Mouse (Mus musculus): ENCODE results near the gene Polr2l. TPM values are rescaled to one million over a fixed set of nuclear protein-coding genes. Genes with fewer than 3 reads are reported as not detected.

Polr2l gene
- polyA plus RNA-seq, 1 experiment = 48.7 TPM

GRCm38 (mm10) chr7:141484186-141485120 lies 9.5 kb upstream of the Polr2l start:
- TF ChIP-seq CTCF (IDR thresholded peaks at IDR 0.05; ENCODE audit: borderline replicate concordance, extremely low read depth, insufficient read depth, insufficient read length) (no peak), POLR2A (IDR thresholded peaks at IDR 0.05; ENCODE audit: borderline replicate concordance, extremely low read depth, insufficient read depth, insufficient read length, poor library complexity, severe bottlenecking) (no peak)
- no peak for DNase-seq (ENCODE audit: low read depth)

- no peak for TF ChIP-seq POLR2A (IDR thresholded peaks at IDR 0.05; ENCODE audit: borderline replicate concordance, extremely low read depth, insufficient read depth, insufficient read length, poor library complexity, severe bottlenecking)
- no peak for TF ChIP-seq CTCF (IDR thresholded peaks at IDR 0.05; ENCODE audit: borderline replicate concordance, extremely low read depth, insufficient read depth, insufficient read length)
- DNase-seq (ENCODE audit: low read depth) = no peak
Observed at GRCm38 (mm10) chr7:141483114-141483653, 8.3 kb upstream of the Polr2l start.

GRCm38 (mm10) chr7:141482531-141483024 lies 7.6 kb upstream of the Polr2l start:
- no peak for DNase-seq (ENCODE audit: low read depth)
- TF ChIP-seq CTCF (IDR thresholded peaks at IDR 0.05; ENCODE audit: borderline replicate concordance, extremely low read depth, insufficient read depth, insufficient read length) (no peak), POLR2A (IDR thresholded peaks at IDR 0.05; ENCODE audit: borderline replicate concordance, extremely low read depth, insufficient read depth, insufficient read length, poor library complexity, severe bottlenecking) (no peak)

- DNase-seq (ENCODE audit: low read depth) = peak; percentile 71
- no peak for TF ChIP-seq POLR2A (IDR thresholded peaks at IDR 0.05; ENCODE audit: borderline replicate concordance, extremely low read depth, insufficient read depth, insufficient read length, poor library complexity, severe bottlenecking)
- peak; percentile 41 for TF ChIP-seq CTCF (IDR thresholded peaks at IDR 0.05; ENCODE audit: borderline replicate concordance, extremely low read depth, insufficient read depth, insufficient read length)
Observed at GRCm38 (mm10) chr7:141481498-141482401, 6.8 kb upstream of the Polr2l start.

- peak; percentile 85 for DNase-seq (ENCODE audit: low read depth)
Observed at GRCm38 (mm10) chr7:141480842-141481497, 6.0 kb upstream of the Polr2l start.

GRCm38 (mm10) chr7:141478270-141478748 lies 3.4 kb upstream of the Polr2l start:
- no peak for DNase-seq (ENCODE audit: low read depth)

More at GRCm38 (mm10) chr7:141480842-141481497, 6.0 kb upstream of the Polr2l start:
- TF ChIP-seq CTCF (IDR thresholded peaks at IDR 0.05; ENCODE audit: borderline replicate concordance, extremely low read depth, insufficient read depth, insufficient read length) (peak; percentile 94), POLR2A (IDR thresholded peaks at IDR 0.05; ENCODE audit: borderline replicate concordance, extremely low read depth, insufficient read depth, insufficient read length, poor library complexity, severe bottlenecking) (no peak)

GRCm38 (mm10) chr7:141477578-141478269 lies 2.8 kb upstream of the Polr2l start:
- no peak for TF ChIP-seq CTCF (IDR thresholded peaks at IDR 0.05; ENCODE audit: borderline replicate concordance, extremely low read depth, insufficient read depth, insufficient read length)
- TF ChIP-seq POLR2A (IDR thresholded peaks at IDR 0.05; ENCODE audit: borderline replicate concordance, extremely low read depth, insufficient read depth, insufficient read length, poor library complexity, severe bottlenecking) = no peak
- DNase-seq (ENCODE audit: low read depth) = no peak

More at GRCm38 (mm10) chr7:141478270-141478748, 3.4 kb upstream of the Polr2l start:
- no peak for TF ChIP-seq CTCF (IDR thresholded peaks at IDR 0.05; ENCODE audit: borderline replicate concordance, extremely low read depth, insufficient read depth, insufficient read length)
- no peak for TF ChIP-seq POLR2A (IDR thresholded peaks at IDR 0.05; ENCODE audit: borderline replicate concordance, extremely low read depth, insufficient read depth, insufficient read length, poor library complexity, severe bottlenecking)

GRCm38 (mm10) chr7:141476981-141477370 lies 2.0 kb upstream of the Polr2l start:
- no peak for TF ChIP-seq POLR2A (IDR thresholded peaks at IDR 0.05; ENCODE audit: borderline replicate concordance, extremely low read depth, insufficient read depth, insufficient read length, poor library complexity, severe bottlenecking)
- no peak for TF ChIP-seq CTCF (IDR thresholded peaks at IDR 0.05; ENCODE audit: borderline replicate concordance, extremely low read depth, insufficient read depth, insufficient read length)
- no peak for DNase-seq (ENCODE audit: low read depth)

GRCm38 (mm10) chr7:141476226-141476980 lies 1.5 kb upstream of the Polr2l start:
- peak; percentile 63 for DNase-seq (ENCODE audit: low read depth)

More at GRCm38 (mm10) chr7:141476226-141476980, 1.5 kb upstream of the Polr2l start:
- no peak for TF ChIP-seq POLR2A (IDR thresholded peaks at IDR 0.05; ENCODE audit: borderline replicate concordance, extremely low read depth, insufficient read depth, insufficient read length, poor library complexity, severe bottlenecking)
- TF ChIP-seq CTCF (IDR thresholded peaks at IDR 0.05; ENCODE audit: borderline replicate concordance, extremely low read depth, insufficient read depth, insufficient read length) = no peak
